Mouse (Mus musculus) forebrain, embryonic 16.5 days (tissue): Measurements from ENCODE around the gene Gm20388. TPM values are rescaled to one million over a fixed set of nuclear protein-coding genes. Genes with fewer than 3 reads are reported as not detected.

Source experiments
- ATAC-seq: fragments of 200-750 bp; cut with Nextera tagmentation; 2 replicates; pipeline ENCODE4 v1.8.0; 2017; ENCODE audit warnings: mild to moderate bottlenecking, moderate library complexity
- H3K27ac ChIP-seq: fragments of 300-500 bp; sonication (generic); 2 replicates; pipeline ENCODE4 v1.5.1; 2014; ENCODE audit warnings: low read length, control low read depth
- H3K27me3 ChIP-seq: fragments of 300-500 bp; sonication (generic); replicated peaks from 2 replicates; pipeline ENCODE4 v1.6.1; 2014; ENCODE audit warnings: low read length; ENCODE audit not compliant: control insufficient read depth, insufficient read depth
- H3K36me3 ChIP-seq: fragments of 300-500 bp; sonication (generic); 2 replicates; pipeline ENCODE4 v1.6.1; 2014; ENCODE audit not compliant: control insufficient read depth, insufficient read depth
- H3K4me1 ChIP-seq: fragments of 300-500 bp; sonication (generic); replicated peaks from 2 replicates; pipeline ENCODE4 v1.6.1; 2014; ENCODE audit warnings: low read length; ENCODE audit not compliant: control insufficient read depth, insufficient read depth
- H3K4me2 ChIP-seq: fragments of 300-500 bp; sonication (generic); 2 replicates; pipeline ENCODE4 v1.6.1; 2014; ENCODE audit warnings: mild to moderate bottlenecking, low read length, control low read depth
- H3K4me3 ChIP-seq: fragments of 300-500 bp; sonication (generic); replicated peaks from 2 replicates; pipeline ENCODE4 v1.5.1; 2014; ENCODE audit warnings: mild to moderate bottlenecking, low read length, control low read depth
- H3K9ac ChIP-seq: fragments of 300-500 bp; sonication (generic); replicated peaks from 2 replicates; pipeline ENCODE4 v1.6.1; 2014; ENCODE audit warnings: low read depth, low read length, control low read depth
- H3K9me3 ChIP-seq: fragments of 300-500 bp; sonication (generic); 2 replicates; pipeline ENCODE4 v1.6.1; 2016; ENCODE audit warnings: low read length; ENCODE audit not compliant: control insufficient read depth
- WGBS: fragments of 180-500 bp; shearing (Covaris S2); extraction: QIAGEN DNeasy Blood & Tissue Kit; methylation state at CpG from one replicate; pipeline ENCODE4 v1.1.7; 2014; 5-methylcytosine and 5-hydroxymethylcytosine counted together
- polyA plus RNA-seq: library from polyadenylated mRNA; unstranded; fragments of >200 nt; fragmentation: Nextera tagmentation; extraction: Ambion mirVana; gene quantifications from 2 replicates; pipeline ENCODE4 v1.2.1, GENCODE M21; 2015

Gm20388 gene
- polyA plus RNA-seq, 1 experiment from 2014 or later = 4.7 TPM

GRCm38 (mm10) chr8:122230712-122231337, 2320.2 kb downstream of the Gm20388 start:
- Histone ChIP-seq H3K4me1 (peaks cover 12% of the 10 kb centered on the region), H3K36me3 (no peaks in the 10 kb centered on the region), H3K27me3 (peaks cover 23% of the 10 kb centered on the region), H3K27ac (no peak overlapping the region), H3K4me3 (peak overlapping the region; percentile 52), H3K9me3 (no peaks in the 10 kb centered on the region), H3K9ac (no peak overlapping the region; the same call in none of the 2 replicates), H3K4me2 (peak overlapping the region; percentile 64)
- peak; percentile 66 for ATAC-seq
- WGBS = 5% methylated on average over 32 of the region's 32 CpGs

DNA sequence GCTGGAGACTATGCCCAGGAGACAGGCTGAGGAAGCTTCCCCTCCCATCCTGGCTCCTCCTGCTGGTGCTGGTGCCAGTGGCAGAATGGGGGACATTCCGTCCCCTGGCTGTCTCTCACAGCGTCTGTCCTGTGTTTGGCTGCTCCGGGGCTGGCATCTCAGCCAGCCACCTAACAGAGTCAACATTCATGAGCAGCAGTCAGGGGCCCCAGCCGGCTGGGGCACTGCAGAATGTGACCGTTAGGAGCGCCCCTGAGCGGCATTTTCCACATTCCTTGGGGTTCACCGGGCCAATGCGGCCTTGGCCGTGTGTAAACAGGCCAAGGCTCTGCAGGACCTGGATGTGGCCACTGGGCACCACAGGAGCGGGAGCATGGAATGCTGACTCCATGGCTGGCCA, 2323.4 kb downstream of the Gm20388 start:
- no peak overlapping the region for H3K4me2 ChIP-seq
- H3K9me3 ChIP-seq = no peaks in the 10 kb centered on the region
- WGBS = 36% methylated on average over 11 of the region's 11 CpGs
- no peak overlapping the region for H3K9ac ChIP-seq
- H3K4me3 ChIP-seq = no peak overlapping the region
- peaks cover 12% of the 10 kb centered on the region for H3K4me1 ChIP-seq
- no peak for ATAC-seq
- H3K27me3 ChIP-seq = peaks cover 17% of the 10 kb centered on the region
- no peak overlapping the region for H3K27ac ChIP-seq
- H3K36me3 ChIP-seq = no peaks in the 10 kb centered on the region

DNA sequence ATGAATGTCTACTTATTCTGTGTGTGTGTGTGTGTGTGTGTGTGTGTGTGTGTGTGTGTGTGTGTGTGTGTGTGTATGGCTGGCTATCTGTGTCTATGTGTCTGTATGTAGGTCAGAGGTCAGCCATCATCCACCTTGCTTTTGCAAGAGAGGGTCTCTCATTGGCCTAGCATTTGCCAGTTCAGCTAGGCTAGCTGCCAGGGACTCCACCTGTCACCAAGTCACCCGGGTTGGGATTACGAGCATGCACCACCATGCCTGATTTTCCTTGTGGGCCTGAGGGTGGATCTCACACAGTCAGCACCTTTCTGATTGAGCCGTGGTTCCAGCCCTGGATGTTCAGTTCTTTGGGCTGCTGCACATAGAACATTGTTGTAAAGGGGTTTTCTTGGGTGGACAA, 2325.9 kb downstream of the Gm20388 start:
- 75% methylated on average over 3 of the region's 3 CpGs for WGBS
- no peaks in the 10 kb centered on the region for H3K9me3 ChIP-seq
- H3K27ac ChIP-seq = no peak overlapping the region
- no peak for ATAC-seq
- no peaks in the 10 kb centered on the region for H3K36me3 ChIP-seq
- H3K4me3 ChIP-seq = no peak overlapping the region
- no peaks in the 10 kb centered on the region for H3K4me1 ChIP-seq
- H3K27me3 ChIP-seq = peaks cover 5% of the 10 kb centered on the region; the same call in 1 of the 2 replicates
- H3K4me2 ChIP-seq = no peak overlapping the region
- H3K9ac ChIP-seq = no peak overlapping the region

GRCm38 (mm10) chr8:122238225-122238624, 2327.6 kb downstream of the Gm20388 start:
- no peak overlapping the region for H3K4me3 ChIP-seq
- 86% methylated on average over 11 of the region's 11 CpGs for WGBS
- ATAC-seq = no peak
- no peaks in the 10 kb centered on the region for H3K4me1 ChIP-seq
- H3K4me2 ChIP-seq = no peak overlapping the region
- no peak overlapping the region for H3K9ac ChIP-seq
- no peaks in the 10 kb centered on the region for H3K27me3 ChIP-seq
- H3K27ac ChIP-seq = no peak overlapping the region
- no peaks in the 10 kb centered on the region for H3K36me3 ChIP-seq
- H3K9me3 ChIP-seq = no peaks in the 10 kb centered on the region

DNA sequence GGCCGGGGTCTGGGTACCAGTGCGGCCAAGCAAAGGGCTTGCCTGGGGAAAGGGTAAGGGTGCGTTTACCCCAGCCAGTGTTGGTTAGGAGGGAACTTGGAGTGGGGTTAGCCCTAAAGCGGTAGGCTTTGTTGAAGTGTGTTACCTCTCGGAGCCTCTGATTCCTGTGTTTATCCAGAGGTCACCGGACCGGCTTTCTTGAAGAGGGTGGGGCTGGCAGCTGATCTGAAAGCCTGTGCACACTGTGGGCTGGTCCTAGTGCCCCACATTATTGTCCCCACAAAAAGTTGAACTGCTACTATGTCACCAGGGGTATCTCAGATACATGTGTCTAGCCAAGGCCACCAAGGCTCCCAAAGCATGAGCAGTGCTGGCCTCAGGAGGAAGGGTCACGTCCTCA, 2328.1 kb downstream of the Gm20388 start:
- no peak for ATAC-seq
- no peak overlapping the region for H3K4me2 ChIP-seq
- H3K27me3 ChIP-seq = no peaks in the 10 kb centered on the region
- H3K4me3 ChIP-seq = no peak overlapping the region
- H3K9ac ChIP-seq = no peak overlapping the region
- WGBS = 73% methylated on average over 8 of the region's 8 CpGs
- H3K9me3 ChIP-seq = no peaks in the 10 kb centered on the region
- no peaks in the 10 kb centered on the region for H3K4me1 ChIP-seq
- no peak overlapping the region for H3K27ac ChIP-seq
- H3K36me3 ChIP-seq = no peaks in the 10 kb centered on the region

- no peak overlapping the region for H3K4me2 ChIP-seq
- H3K9me3 ChIP-seq = no peaks in the 10 kb centered on the region
- no peak for ATAC-seq
- H3K36me3 ChIP-seq = no peaks in the 10 kb centered on the region
- no peak overlapping the region for H3K9ac ChIP-seq
- no peak overlapping the region for H3K27ac ChIP-seq
- 85% methylated on average over 16 of the region's 16 CpGs for WGBS
- no peaks in the 10 kb centered on the region for H3K4me1 ChIP-seq
- no peak overlapping the region for H3K4me3 ChIP-seq
- H3K27me3 ChIP-seq = no peaks in the 10 kb centered on the region
These were observed 2329.8 kb downstream of the Gm20388 start for GRCm38 (mm10) chr8:122240241-122241026.

DNA sequence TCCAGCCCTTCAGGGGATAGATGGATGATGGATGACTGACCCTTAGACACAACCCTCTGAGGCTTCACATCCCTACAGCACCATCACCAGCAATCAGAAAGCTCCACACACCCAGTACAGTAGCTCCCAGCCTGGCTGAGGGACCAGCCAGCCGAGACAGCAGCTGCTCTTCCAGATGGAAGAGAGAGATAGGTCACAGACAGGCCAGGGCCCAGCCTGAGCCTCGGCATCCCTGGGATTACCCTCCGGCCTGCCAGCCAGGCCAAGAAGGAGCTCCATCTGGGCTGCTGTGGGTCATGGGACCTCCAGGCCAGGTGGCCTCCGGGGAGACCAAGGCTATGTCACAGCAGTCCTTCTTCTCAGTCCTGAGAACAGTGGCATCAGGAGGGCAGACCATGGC, 2332.7 kb downstream of the Gm20388 start:
- H3K36me3 ChIP-seq = no peaks in the 10 kb centered on the region
- no peak for ATAC-seq
- H3K27ac ChIP-seq = no peak overlapping the region
- no peak overlapping the region for H3K4me2 ChIP-seq
- no peaks in the 10 kb centered on the region for H3K9me3 ChIP-seq
- H3K4me1 ChIP-seq = no peaks in the 10 kb centered on the region
- no peaks in the 10 kb centered on the region for H3K27me3 ChIP-seq
- no peak overlapping the region for H3K4me3 ChIP-seq
- no peak overlapping the region for H3K9ac ChIP-seq
- WGBS = 72% methylated on average over 4 of the region's 4 CpGs

DNA sequence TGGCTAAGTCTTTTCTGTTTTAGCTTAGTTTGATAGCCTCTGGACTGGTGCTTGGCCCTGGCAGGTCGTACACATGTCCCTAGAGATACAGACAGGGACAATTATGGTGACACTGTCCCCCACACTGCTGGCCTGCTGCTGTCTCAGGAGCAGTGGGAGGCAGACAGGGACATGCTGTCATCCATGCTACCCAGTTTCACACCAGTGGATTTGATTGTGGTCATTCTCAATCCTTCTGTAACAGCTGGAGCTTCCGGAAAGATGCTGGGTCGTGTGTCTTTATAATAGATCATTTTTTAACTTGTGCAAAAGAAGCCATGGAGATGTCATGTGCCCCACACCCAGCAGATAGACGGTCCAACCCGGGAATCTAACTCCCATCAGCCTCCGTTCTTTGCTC, 2334.5 kb downstream of the Gm20388 start:
- Histone ChIP-seq H3K27me3 (no peaks in the 10 kb centered on the region), H3K36me3 (no peaks in the 10 kb centered on the region), H3K9ac (no peak overlapping the region), H3K27ac (no peak overlapping the region), H3K4me3 (no peak overlapping the region), H3K9me3 (no peaks in the 10 kb centered on the region), H3K4me1 (no peaks in the 10 kb centered on the region), H3K4me2 (no peak overlapping the region)
- WGBS = 79% methylated on average over 6 of the region's 6 CpGs
- ATAC-seq = no peak

- Histone ChIP-seq H3K27ac (no peak overlapping the region), H3K9me3 (no peaks in the 10 kb centered on the region), H3K27me3 (no peaks in the 10 kb centered on the region), H3K4me3 (no peak overlapping the region), H3K36me3 (no peaks in the 10 kb centered on the region), H3K9ac (no peak overlapping the region), H3K4me2 (no peak overlapping the region), H3K4me1 (no peaks in the 10 kb centered on the region)
- ATAC-seq = no peak
- WGBS = 41% methylated on average over 12 of the region's 12 CpGs
These were observed 2335.9 kb downstream of the Gm20388 start for GRCm38 (mm10) chr8:122246257-122247211.
